Mouse (Mus musculus): ENCODE measurements around the gene Acacb. TPM values are rescaled to one million over a fixed set of nuclear protein-coding genes. Genes with fewer than 3 reads are reported as not detected.

Acacb gene
- 4.8 and 5.8 TPM in 2 replicates for polyA plus RNA-seq (2016; fragmentation: Nextera tagmentation; extraction: Ambion mirVana)

GRCm38 (mm10) chr5:114146028-114146888, at the start of gene Acacb:
Gene Acacb, plus strand, starts transcription at chr5:114146535.
- Histone ChIP-seq H3K4me1 (peaks cover 27% of the 10 kb centered on the region), H3K9me3 (replicated peaks) (no peaks in the 10 kb centered on the region), H3K27me3 (ENCODE audit: low read depth, poor library complexity, severe bottlenecking) (no peaks in the 10 kb centered on the region), H3K4me3 (no peak within 1 kb of the TSS), H3K36me3 (no peaks in the 10 kb centered on the region), H3K27ac (peak within 1 kb of the TSS; percentile 44; the same call in 1 of the 2 replicates)
- 33% methylated on average over 19 of the region's 19 CpGs for WGBS
- peak; percentile 52 for DNase-seq (ENCODE audit: low spot score)

- H3K27ac ChIP-seq = peak overlapping the region; percentile 92
- no peaks in the 10 kb centered on the region for H3K9me3 ChIP-seq (replicated peaks)
- H3K27me3 ChIP-seq (ENCODE audit: low read depth, poor library complexity, severe bottlenecking) = no peaks in the 10 kb centered on the region
- peaks cover 17% of the 10 kb centered on the region for H3K4me1 ChIP-seq
- peak; percentile 97 for DNase-seq (ENCODE audit: low spot score)
- WGBS = 8% methylated on average over 37 of the region's 37 CpGs
- peak overlapping the region; percentile 99 for H3K4me3 ChIP-seq
- H3K36me3 ChIP-seq = peaks cover 29% of the 10 kb centered on the region
Measured at GRCm38 (mm10) chr5:114099709-114100389, 46.5 kb upstream of the Acacb start.

- H3K9me3 ChIP-seq (replicated peaks) = no peaks in the 10 kb centered on the region
- peak overlapping the region; percentile 92 for H3K27ac ChIP-seq
- H3K4me3 ChIP-seq = peak overlapping the region; percentile 99
- peaks cover 17% of the 10 kb centered on the region for H3K4me1 ChIP-seq
- DNase-seq (ENCODE audit: low spot score) = no peak
- H3K36me3 ChIP-seq = peaks cover 36% of the 10 kb centered on the region
- 2% methylated on average over 63 of the region's 64 CpGs for WGBS
- no peaks in the 10 kb centered on the region for H3K27me3 ChIP-seq (ENCODE audit: low read depth, poor library complexity, severe bottlenecking)
Measured at GRCm38 (mm10) chr5:114100390-114101099, 45.8 kb upstream of the Acacb start.

- Histone ChIP-seq H3K36me3 (peaks cover 49% of the 10 kb centered on the region), H3K9me3 (replicated peaks) (no peaks in the 10 kb centered on the region), H3K4me3 (no peak overlapping the region), H3K27ac (no peak overlapping the region), H3K27me3 (ENCODE audit: low read depth, poor library complexity, severe bottlenecking) (no peaks in the 10 kb centered on the region), H3K4me1 (peaks cover 17% of the 10 kb centered on the region)
- DNase-seq (ENCODE audit: low spot score) = no peak
- 88% methylated on average over 4 of the region's 4 CpGs for WGBS
Measured at GRCm38 (mm10) chr5:114101873-114102272, 44.5 kb upstream of the Acacb start.

- H3K4me1 ChIP-seq = peaks cover 17% of the 10 kb centered on the region
- WGBS = 89% methylated on average over 1 of the region's 1 CpGs
- no peak overlapping the region for H3K27ac ChIP-seq
- H3K27me3 ChIP-seq (ENCODE audit: low read depth, poor library complexity, severe bottlenecking) = no peaks in the 10 kb centered on the region
- H3K9me3 ChIP-seq (replicated peaks) = no peaks in the 10 kb centered on the region
- H3K4me3 ChIP-seq = no peak overlapping the region
- H3K36me3 ChIP-seq = peaks cover 58% of the 10 kb centered on the region
- no peak for DNase-seq (ENCODE audit: low spot score)
Measured at GRCm38 (mm10) chr5:114102807-114103206, 43.5 kb upstream of the Acacb start.

GRCm38 (mm10) chr5:114106391-114106935, 39.9 kb upstream of the Acacb start:
- Histone ChIP-seq H3K27me3 (ENCODE audit: low read depth, poor library complexity, severe bottlenecking) (no peaks in the 10 kb centered on the region), H3K4me3 (no peak overlapping the region), H3K27ac (no peak overlapping the region), H3K4me1 (no peaks in the 10 kb centered on the region; the same call in 1 of the 2 replicates), H3K36me3 (peaks cover 94% of the 10 kb centered on the region), H3K9me3 (replicated peaks) (no peaks in the 10 kb centered on the region)
- 81% methylated on average over 16 of the region's 16 CpGs for WGBS
- DNase-seq (ENCODE audit: low spot score) = no peak

- Histone ChIP-seq H3K9me3 (replicated peaks) (no peaks in the 10 kb centered on the region), H3K27me3 (ENCODE audit: low read depth, poor library complexity, severe bottlenecking) (no peaks in the 10 kb centered on the region), H3K4me3 (no peak overlapping the region), H3K27ac (no peak overlapping the region), H3K36me3 (peaks cover 96% of the 10 kb centered on the region), H3K4me1 (no peaks in the 10 kb centered on the region)
- no peak for DNase-seq (ENCODE audit: low spot score)
- WGBS = 87% methylated on average over 6 of the region's 6 CpGs
Measured at GRCm38 (mm10) chr5:114113334-114113733, 33.0 kb upstream of the Acacb start.

- Histone ChIP-seq H3K4me3 (no peak overlapping the region), H3K36me3 (peaks cover 95% of the 10 kb centered on the region), H3K27ac (no peak overlapping the region), H3K27me3 (ENCODE audit: low read depth, poor library complexity, severe bottlenecking) (no peaks in the 10 kb centered on the region), H3K4me1 (peaks cover 2% of the 10 kb centered on the region; the same call in 1 of the 2 replicates), H3K9me3 (replicated peaks) (no peaks in the 10 kb centered on the region)
- WGBS = 87% methylated on average over 5 of the region's 5 CpGs
- DNase-seq (ENCODE audit: low spot score) = no peak
Measured at GRCm38 (mm10) chr5:114115030-114115429, 31.3 kb upstream of the Acacb start.

GRCm38 (mm10) chr5:114116586-114116985, 29.7 kb upstream of the Acacb start:
- H3K4me1 ChIP-seq = peaks cover 8% of the 10 kb centered on the region; the same call in 1 of the 2 replicates
- 90% methylated on average over 7 of the region's 7 CpGs for WGBS
- DNase-seq (ENCODE audit: low spot score) = no peak
- peaks cover 95% of the 10 kb centered on the region for H3K36me3 ChIP-seq
- no peaks in the 10 kb centered on the region for H3K27me3 ChIP-seq (ENCODE audit: low read depth, poor library complexity, severe bottlenecking)
- H3K4me3 ChIP-seq = no peak overlapping the region
- no peaks in the 10 kb centered on the region for H3K9me3 ChIP-seq (replicated peaks)
- H3K27ac ChIP-seq = no peak overlapping the region

GRCm38 (mm10) chr5:114119806-114120205, 26.5 kb upstream of the Acacb start:
- DNase-seq (ENCODE audit: low spot score) = no peak
- Histone ChIP-seq H3K27ac (no peak overlapping the region), H3K27me3 (ENCODE audit: low read depth, poor library complexity, severe bottlenecking) (no peaks in the 10 kb centered on the region), H3K4me1 (peaks cover 8% of the 10 kb centered on the region; the same call in 1 of the 2 replicates), H3K9me3 (replicated peaks) (no peaks in the 10 kb centered on the region), H3K36me3 (peaks cover 95% of the 10 kb centered on the region), H3K4me3 (no peak overlapping the region)
- 84% methylated on average over 4 of the region's 4 CpGs for WGBS

- Histone ChIP-seq H3K36me3 (peaks cover 50% of the 10 kb centered on the region), H3K4me1 (peaks cover 17% of the 10 kb centered on the region), H3K27ac (no peak overlapping the region), H3K27me3 (ENCODE audit: low read depth, poor library complexity, severe bottlenecking) (no peaks in the 10 kb centered on the region), H3K9me3 (replicated peaks) (no peaks in the 10 kb centered on the region), H3K4me3 (no peak overlapping the region)
- WGBS = 96% methylated on average over 3 of the region's 3 CpGs
- no peak for DNase-seq (ENCODE audit: low spot score)
Measured at GRCm38 (mm10) chr5:114126008-114126407, 20.3 kb upstream of the Acacb start.

- WGBS = 89% methylated on average over 7 of the region's 7 CpGs
- H3K4me3 ChIP-seq = peak overlapping the region; percentile 73
- H3K4me1 ChIP-seq = peaks cover 23% of the 10 kb centered on the region
- H3K36me3 ChIP-seq = peaks cover 43% of the 10 kb centered on the region
- H3K27me3 ChIP-seq (ENCODE audit: low read depth, poor library complexity, severe bottlenecking) = no peaks in the 10 kb centered on the region
- DNase-seq (ENCODE audit: low spot score) = no peak
- no peaks in the 10 kb centered on the region for H3K9me3 ChIP-seq (replicated peaks)
- H3K27ac ChIP-seq = no peak overlapping the region
Measured at GRCm38 (mm10) chr5:114126499-114127244, 19.7 kb upstream of the Acacb start.
